Mouse (Mus musculus): Measurements from ENCODE around the gene Apaf1. TPM values are rescaled to one million over a fixed set of nuclear protein-coding genes. Genes with fewer than 3 reads are reported as not detected.

Gene Apaf1
- total RNA-seq, 2 experiments from 2014 or later: 7.8 to 8.2 TPM

Other genes starting within 250 kb of the Apaf1 start
- gene Ikbip, start 170 bp upstream of the Apaf1 start, total RNA-seq (2021): 10 to 100 TPM; 16.7 to 19.5 TPM
- 1,000 to 10,000 TPM; 2,503 to 2,587 TPM for gene Slc25a3, start 41.3 kb upstream of the Apaf1 start, total RNA-seq (2021)
- 10 to 100 TPM; 37.8 to 46.3 TPM for gene Tmpo, start 98.5 kb upstream of the Apaf1 start, total RNA-seq (2021)

Measured in heart, postnatal 36 days (tissue).